Mouse (Mus musculus): ENCODE measurements around the gene Rasl10a.

Gene Rasl10a

GRCm38 (mm10) chr11:5057856-5058641 is at the start of gene Rasl10a:
TSS of gene Rasl10a (plus strand) at chr11:5058128.
- DNase-seq (ENCODE audit: low spot score in 2 of 2) = peak in 1 of 2 experiments; percentile 55

- DNase-seq (ENCODE audit: low spot score in 2 of 2) = no peak
Observed at GRCm38 (mm10) chr11:5008867-5009266, 49.1 kb upstream of the Rasl10a start.

- DNase-seq (ENCODE audit: low spot score in 2 of 2) = no peak
Observed at GRCm38 (mm10) chr11:5009354-5010074, 48.4 kb upstream of the Rasl10a start.

- DNase-seq (ENCODE audit: low spot score in 2 of 2) = no peak
Observed at GRCm38 (mm10) chr11:5010205-5010604, 47.7 kb upstream of the Rasl10a start.

GRCm38 (mm10) chr11:5011480-5011879 is 46.4 kb upstream of the Rasl10a start:
- no peak for DNase-seq (ENCODE audit: low spot score in 2 of 2)

- no peak for DNase-seq (ENCODE audit: low spot score in 2 of 2)
Observed at GRCm38 (mm10) chr11:5012213-5012715, 45.7 kb upstream of the Rasl10a start.

GRCm38 (mm10) chr11:5015720-5016119 is 42.2 kb upstream of the Rasl10a start:
- DNase-seq (ENCODE audit: low spot score in 2 of 2) = peak; percentile 7 to 33

- no peak for DNase-seq (ENCODE audit: low spot score in 2 of 2)
Observed at GRCm38 (mm10) chr11:5016286-5016685, 41.6 kb upstream of the Rasl10a start.

GRCm38 (mm10) chr11:5017506-5017905 is 40.4 kb upstream of the Rasl10a start:
- DNase-seq (ENCODE audit: low spot score in 2 of 2) = no peak

- no peak for DNase-seq (ENCODE audit: low spot score in 2 of 2)
Observed at GRCm38 (mm10) chr11:5025108-5025507, 32.8 kb upstream of the Rasl10a start.

- DNase-seq (ENCODE audit: low spot score in 2 of 2) = no peak
Observed at GRCm38 (mm10) chr11:5028228-5028627, 29.7 kb upstream of the Rasl10a start.

- DNase-seq (ENCODE audit: low spot score in 2 of 2) = no peak
Observed at GRCm38 (mm10) chr11:5032706-5033105, 25.2 kb upstream of the Rasl10a start.

- no peak for DNase-seq (ENCODE audit: low spot score in 2 of 2)
Observed at GRCm38 (mm10) chr11:5033136-5033535, 24.8 kb upstream of the Rasl10a start.

- DNase-seq (ENCODE audit: low spot score in 2 of 2) = no peak
Observed at GRCm38 (mm10) chr11:5035421-5035820, 22.5 kb upstream of the Rasl10a start.

GRCm38 (mm10) chr11:5037146-5037854 is 20.6 kb upstream of the Rasl10a start:
- no peak for DNase-seq (ENCODE audit: low spot score in 2 of 2)

- no peak for DNase-seq (ENCODE audit: low spot score in 2 of 2)
Observed at GRCm38 (mm10) chr11:5040585-5040984, 17.3 kb upstream of the Rasl10a start.

- DNase-seq (ENCODE audit: low spot score in 2 of 2) = no peak
Observed at GRCm38 (mm10) chr11:5041144-5041780, 16.7 kb upstream of the Rasl10a start.

- DNase-seq (ENCODE audit: low spot score in 2 of 2) = no peak
Observed at GRCm38 (mm10) chr11:5042645-5043381, 15.1 kb upstream of the Rasl10a start.

GRCm38 (mm10) chr11:5046321-5046926 is 11.5 kb upstream of the Rasl10a start:
- no peak for DNase-seq (ENCODE audit: low spot score in 2 of 2)

- DNase-seq (ENCODE audit: low spot score in 2 of 2) = no peak
Observed at GRCm38 (mm10) chr11:5051629-5052028, 6.3 kb upstream of the Rasl10a start.

Measured in natural killer cell, adult 2 months (primary cell).